Mouse (Mus musculus): ENCODE measurements around the gene Atp5g3. TPM values are rescaled to one million over a fixed set of nuclear protein-coding genes. Genes with fewer than 3 reads are reported as not detected.
"Not testable (repeated sequence)": the region's sequence is repeated elsewhere in the genome, so short reads cannot be mapped to it uniquely, and the experiment has no call there.

Atp5g3 gene
- polyA plus RNA-seq, 1 experiment from 2014 or later, result 858 TPM

DNA sequence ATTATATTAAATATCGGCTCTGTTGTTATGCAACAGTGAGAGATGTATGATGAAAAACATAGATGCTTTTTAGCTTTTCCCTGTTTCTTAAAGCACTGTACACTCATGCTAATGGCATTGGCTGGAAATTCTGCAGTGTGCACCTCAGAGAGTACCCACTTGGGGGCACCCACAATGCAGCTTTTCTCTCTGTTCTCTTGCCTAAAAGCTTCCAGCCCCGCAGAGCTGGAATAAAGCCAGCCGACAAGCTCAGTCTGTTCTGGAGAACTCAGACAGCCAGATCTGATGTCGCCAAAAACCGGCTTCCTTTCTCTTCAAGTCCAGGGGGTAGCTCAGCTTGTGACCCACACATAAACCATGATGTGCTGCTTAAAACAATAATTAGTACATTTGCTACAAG lies 14.0 kb upstream of the Atp5g3 start:
- no peaks in the 10 kb centered on the region for H3K36me3 ChIP-seq
- no peak overlapping the region for H3K4me3 ChIP-seq
- H3K27me3 ChIP-seq (ENCODE audit: insufficient read depth, poor library complexity, severe bottlenecking), result no peaks in the 10 kb centered on the region; the same call in 1 of the 2 replicates
- H3K4me1 ChIP-seq (replicated peaks), result no peaks in the 10 kb centered on the region
- WGBS, result 29% methylated on average over 5 of the region's 5 CpGs
- H3K9me3 ChIP-seq, result no peaks in the 10 kb centered on the region
- H3K27ac ChIP-seq, result no peak overlapping the region
- peak; percentile 58 for DNase-seq (ENCODE audit: low spot score)

DNA sequence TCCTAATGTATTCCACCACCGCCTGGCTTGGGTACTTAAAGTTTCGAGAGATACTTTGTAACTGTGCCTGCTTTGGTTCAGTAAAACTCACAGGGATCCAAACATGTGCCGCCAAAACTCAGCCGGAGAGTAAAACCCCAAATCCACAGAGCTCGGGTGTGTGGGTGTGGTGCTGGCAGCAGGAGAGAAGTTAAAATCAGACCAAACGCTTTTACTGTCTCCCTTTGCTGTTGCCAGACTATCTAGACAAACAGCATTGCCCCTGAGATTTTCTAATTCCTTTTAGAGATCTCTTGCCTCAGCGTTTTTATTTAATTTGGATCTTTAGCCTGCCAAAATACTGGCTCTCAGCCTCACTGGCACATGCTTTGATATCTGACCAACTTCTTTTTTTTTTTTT lies 8.5 kb upstream of the Atp5g3 start:
- no peak for DNase-seq (ENCODE audit: low spot score)
- H3K4me1 ChIP-seq (replicated peaks), result no peaks in the 10 kb centered on the region
- H3K36me3 ChIP-seq, result no peaks in the 10 kb centered on the region
- H3K27me3 ChIP-seq (ENCODE audit: insufficient read depth, poor library complexity, severe bottlenecking), result peaks cover 4% of the 10 kb centered on the region; the same call in 1 of the 2 replicates
- H3K27ac ChIP-seq, result no peak overlapping the region
- 84% methylated on average over 7 of the region's 7 CpGs for WGBS
- H3K9me3 ChIP-seq, result no peaks in the 10 kb centered on the region
- no peak overlapping the region for H3K4me3 ChIP-seq

DNA sequence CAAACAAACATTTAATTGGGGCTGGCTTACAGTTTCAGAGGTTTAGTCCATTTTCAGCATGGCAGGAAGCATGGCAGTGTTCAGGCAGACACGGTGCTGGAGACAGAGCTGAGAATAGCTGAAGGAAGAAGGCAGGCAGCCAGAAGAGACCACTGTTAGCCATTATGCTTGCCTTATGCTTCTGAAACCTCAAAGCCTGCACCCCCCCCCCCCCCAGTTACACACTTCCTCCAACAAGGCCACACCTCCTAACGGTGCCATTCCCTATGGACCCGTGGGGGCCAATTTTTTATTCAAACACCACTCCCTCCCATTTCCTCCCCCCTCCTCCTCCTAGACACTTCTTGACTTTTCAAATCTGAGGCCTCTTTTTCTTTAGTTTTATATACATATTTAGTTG lies 1.1 kb upstream of the Atp5g3 start:
- Histone ChIP-seq H3K4me1 (replicated peaks) (peaks cover 23% of the 10 kb centered on the region; the same call in 1 of the 2 replicates), H3K9me3 (no peaks in the 10 kb centered on the region), H3K36me3 (peaks cover 26% of the 10 kb centered on the region), H3K27me3 (ENCODE audit: insufficient read depth, poor library complexity, severe bottlenecking) (no peaks in the 10 kb centered on the region), H3K27ac (no peak overlapping the region), H3K4me3 (no peak overlapping the region)
- 89% methylated on average over 3 of the region's 3 CpGs for WGBS
- DNase-seq (ENCODE audit: low spot score), result no peak

DNA sequence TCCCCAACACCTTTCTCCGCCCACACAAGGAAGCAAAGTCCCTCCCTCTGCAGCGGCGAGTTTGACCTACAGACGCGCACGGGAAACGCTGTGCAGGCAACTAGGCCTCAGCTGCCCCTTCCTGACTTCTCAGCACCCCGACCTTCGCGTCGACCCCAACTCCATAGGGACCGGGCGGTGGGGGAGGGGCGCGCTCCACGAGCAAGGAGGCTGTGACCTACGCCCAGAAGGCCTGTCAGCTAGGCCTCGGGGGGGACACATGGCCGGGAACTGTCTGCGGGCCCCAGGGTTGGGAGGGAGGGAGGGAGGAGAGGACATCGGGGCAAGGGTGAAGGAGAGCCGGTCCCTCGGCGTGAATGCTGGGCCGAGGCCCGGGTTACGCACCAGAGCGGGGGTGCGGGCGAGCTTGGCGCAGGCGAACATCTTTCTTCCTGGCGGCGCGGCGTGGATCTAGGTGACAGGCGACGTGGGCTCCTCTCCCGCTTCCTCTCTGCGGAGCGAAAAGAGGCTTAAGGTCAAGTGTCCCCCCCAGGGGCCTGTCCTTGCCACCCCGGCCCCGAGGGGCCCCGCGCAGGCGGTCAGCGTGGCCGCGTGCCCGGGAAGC lies 453 bp downstream of the Atp5g3 start:
- Histone ChIP-seq H3K4me3 (peak overlapping the region; percentile 99), H3K4me1 (replicated peaks) (peaks cover 23% of the 10 kb centered on the region; the same call in 1 of the 2 replicates), H3K9me3 (no peaks in the 10 kb centered on the region), H3K36me3 (peaks cover 40% of the 10 kb centered on the region), H3K27ac (peak overlapping the region; percentile 99), H3K27me3 (ENCODE audit: insufficient read depth, poor library complexity, severe bottlenecking) (no peaks in the 10 kb centered on the region)
- peak; percentile 74 for DNase-seq (ENCODE audit: low spot score)
- under 1% methylated on average over 50 of the region's 50 CpGs for WGBS

DNA sequence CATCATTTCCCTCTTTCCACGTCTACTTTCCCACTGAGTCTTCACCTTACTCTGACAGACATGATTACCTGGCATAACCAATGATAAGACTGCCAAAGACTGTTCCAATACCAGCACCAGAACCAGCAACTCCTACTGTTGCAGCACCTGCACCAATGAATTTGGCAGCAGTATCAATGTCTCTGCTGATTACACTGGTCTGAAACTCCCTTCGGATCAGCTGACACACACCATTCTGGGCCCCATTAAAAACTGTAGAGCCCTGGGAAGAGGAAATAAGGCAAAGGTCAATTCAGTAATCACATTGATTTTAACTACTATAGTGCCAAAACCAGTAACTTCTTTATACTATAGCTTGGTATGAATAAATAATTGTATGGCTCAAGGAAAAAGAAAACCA lies 2.0 kb downstream of the Atp5g3 start:
- Histone ChIP-seq H3K4me3 (no peak overlapping the region), H3K27ac (no peak overlapping the region), H3K27me3 (ENCODE audit: insufficient read depth, poor library complexity, severe bottlenecking) (no peaks in the 10 kb centered on the region), H3K36me3 (peaks cover 53% of the 10 kb centered on the region), H3K9me3 (no peaks in the 10 kb centered on the region), H3K4me1 (replicated peaks) (peaks cover 23% of the 10 kb centered on the region; the same call in 1 of the 2 replicates)
- DNase-seq (ENCODE audit: low spot score), result no peak
- WGBS, result 95% methylated on average over 2 of the region's 2 CpGs

DNA sequence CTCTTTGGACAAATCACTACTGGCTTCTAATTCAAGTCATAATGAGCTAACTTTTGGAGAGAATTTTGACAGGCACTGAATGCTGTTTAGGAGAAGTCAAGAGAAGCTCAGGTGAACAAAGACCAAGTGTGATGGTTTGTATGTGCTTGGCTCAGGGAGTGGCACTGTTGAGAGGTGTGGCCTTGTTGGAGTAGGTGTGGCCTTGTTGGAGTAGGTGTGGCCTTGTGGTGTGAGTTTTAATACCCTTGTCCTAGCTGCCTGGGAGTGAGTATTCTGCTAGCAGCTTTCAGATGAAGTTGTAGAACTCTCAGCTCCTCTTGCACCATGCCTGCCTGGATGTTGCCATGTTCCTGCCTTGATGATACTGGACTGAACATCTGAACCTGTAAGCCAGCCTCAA lies 6.4 kb downstream of the Atp5g3 start:
- peaks cover 57% of the 10 kb centered on the region for H3K36me3 ChIP-seq
- H3K27ac ChIP-seq; H3K4me1 ChIP-seq (replicated peaks); DNase-seq (ENCODE audit: low spot score); H3K27me3 ChIP-seq (ENCODE audit: insufficient read depth, poor library complexity, severe bottlenecking); H3K9me3 ChIP-seq; H3K4me3 ChIP-seq: not testable (repeated sequence)

DNA sequence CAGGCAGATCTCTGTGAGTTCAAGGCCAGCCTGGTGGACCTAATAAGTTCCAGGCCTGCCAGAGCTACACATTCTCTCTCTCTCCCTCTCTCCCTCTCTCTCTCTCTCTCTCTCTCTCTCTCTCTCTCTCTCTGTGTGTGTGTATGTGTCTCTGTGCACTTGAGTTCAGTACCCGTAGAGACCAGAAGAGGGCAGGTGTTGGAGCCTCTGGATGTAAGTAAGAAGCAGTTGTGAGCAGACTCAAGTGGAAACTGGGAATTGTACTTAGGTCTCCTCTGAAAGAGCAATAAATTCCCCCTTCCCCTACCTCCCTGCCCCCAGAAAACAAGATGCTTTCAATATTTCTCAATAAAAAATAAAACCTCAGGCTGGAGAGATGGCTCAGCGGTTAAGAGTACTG lies 7.6 kb downstream of the Atp5g3 start:
- H3K36me3 ChIP-seq, result peaks cover 45% of the 10 kb centered on the region
- 98% methylated on average over 2 of the region's 2 CpGs for WGBS
- DNase-seq (ENCODE audit: low spot score), result no peak

DNA sequence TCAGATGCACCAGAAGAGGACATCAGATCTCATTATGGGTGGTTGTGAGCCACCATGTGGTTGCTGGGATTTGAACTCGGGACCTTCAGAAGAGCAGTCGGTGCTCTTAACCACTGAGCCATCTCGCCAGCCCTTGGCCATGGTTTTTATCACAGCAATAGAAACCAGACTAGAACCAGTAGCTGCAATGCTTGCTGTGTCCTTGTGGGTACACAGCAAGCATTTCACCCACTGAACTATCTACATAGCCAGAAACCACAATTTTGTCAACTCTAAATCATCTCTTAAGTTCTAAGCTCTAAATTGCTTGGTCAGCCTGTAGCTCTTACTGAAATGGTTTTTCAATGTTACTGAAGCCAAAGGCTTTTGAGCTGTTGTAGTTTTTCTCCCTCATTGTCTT lies 8.8 kb downstream of the Atp5g3 start:
- not testable (repeated sequence) for DNase-seq (ENCODE audit: low spot score); H3K4me1 ChIP-seq (replicated peaks); H3K27me3 ChIP-seq (ENCODE audit: insufficient read depth, poor library complexity, severe bottlenecking); H3K9me3 ChIP-seq; H3K27ac ChIP-seq; H3K4me3 ChIP-seq
- WGBS, result 97% methylated on average over 3 of the region's 3 CpGs
- peaks cover 33% of the 10 kb centered on the region for H3K36me3 ChIP-seq

More for the DNA sequence above, 7.6 kb downstream of the Atp5g3 start:
- 0 out of 2 replicates have a peak, but pooled peaks cover under 1% of the 10 kb centered on the region for H3K4me1 ChIP-seq (replicated peaks)
- H3K27me3 ChIP-seq (ENCODE audit: insufficient read depth, poor library complexity, severe bottlenecking), result no peaks in the 10 kb centered on the region
- H3K4me3 ChIP-seq, result no peak overlapping the region
- H3K27ac ChIP-seq, result no peak overlapping the region
- H3K9me3 ChIP-seq, result peaks cover 3% of the 10 kb centered on the region; the same call in 1 of the 2 replicates

DNA sequence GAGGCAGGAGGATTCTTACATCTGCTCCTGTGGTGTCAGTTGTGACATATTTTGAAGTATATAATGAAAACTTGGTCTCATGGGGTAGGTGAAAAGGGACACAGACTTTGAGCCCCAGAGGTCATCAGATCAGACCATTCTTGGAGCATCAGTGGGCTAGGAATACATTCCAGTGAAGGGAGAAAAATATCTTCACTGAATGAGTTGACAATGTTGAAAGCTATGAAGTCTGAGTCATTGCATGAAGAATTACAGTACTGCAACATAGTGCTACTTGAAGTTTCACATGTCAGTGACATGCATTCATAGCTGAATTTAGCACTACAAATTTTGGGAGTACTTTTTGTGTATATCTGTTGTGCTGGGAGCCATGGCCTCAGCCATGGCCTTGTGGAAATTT lies 10.0 kb downstream of the Atp5g3 start:
- Histone ChIP-seq H3K4me1 (replicated peaks) (no peaks in the 10 kb centered on the region), H3K36me3 (peaks cover 22% of the 10 kb centered on the region), H3K9me3 (peaks cover 3% of the 10 kb centered on the region; the same call in 1 of the 2 replicates), H3K27ac (no peak overlapping the region), H3K27me3 (ENCODE audit: insufficient read depth, poor library complexity, severe bottlenecking) (no peaks in the 10 kb centered on the region), H3K4me3 (no peak overlapping the region)
- DNase-seq (ENCODE audit: low spot score), result no peak

DNA sequence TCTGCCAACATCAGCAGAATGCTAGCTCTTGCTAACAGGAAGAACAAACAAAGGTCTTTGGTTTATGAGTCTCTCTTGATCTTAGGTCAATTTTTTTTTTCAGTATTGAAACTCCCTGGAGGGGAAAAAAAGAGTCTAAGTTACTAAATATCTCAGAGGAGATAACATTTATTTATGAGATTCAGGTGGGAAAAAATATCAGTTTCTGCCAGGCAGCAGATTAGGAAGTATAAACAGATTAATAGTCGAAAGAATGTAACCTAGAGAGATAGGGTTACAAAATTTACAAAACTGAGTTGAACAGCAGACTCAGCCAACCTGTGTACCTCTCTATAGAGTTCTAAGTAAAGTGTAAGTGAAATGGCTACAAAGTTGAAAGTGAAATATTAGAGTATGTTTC lies 10.8 kb downstream of the Atp5g3 start:
- Histone ChIP-seq H3K9me3 (peaks cover 3% of the 10 kb centered on the region; the same call in 1 of the 2 replicates), H3K27me3 (ENCODE audit: insufficient read depth, poor library complexity, severe bottlenecking) (no peaks in the 10 kb centered on the region), H3K4me3 (no peak overlapping the region), H3K4me1 (replicated peaks) (no peaks in the 10 kb centered on the region), H3K36me3 (peaks cover 16% of the 10 kb centered on the region), H3K27ac (no peak overlapping the region)
- DNase-seq (ENCODE audit: low spot score), result no peak
- 82% methylated on average over 1 of the region's 1 CpGs for WGBS

DNA sequence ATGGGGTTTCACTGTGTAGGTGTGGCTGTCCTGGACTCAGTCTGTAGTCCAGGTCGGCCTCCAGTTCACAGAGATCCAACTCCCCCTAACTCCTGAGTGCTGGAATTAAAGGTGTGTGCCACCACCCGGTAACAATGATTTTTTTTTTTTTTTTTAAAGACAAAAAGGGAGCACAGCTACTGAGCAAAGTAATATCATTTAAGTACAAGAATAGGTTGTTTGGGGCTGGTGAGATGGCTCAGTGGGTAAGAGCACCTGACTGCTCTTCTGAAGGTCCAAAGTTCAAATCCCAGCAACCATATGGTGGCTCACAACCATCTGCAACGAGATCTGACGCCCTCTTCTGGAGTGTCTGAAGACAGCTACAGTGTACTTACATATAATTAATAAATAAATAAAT lies 14.2 kb downstream of the Atp5g3 start:
- H3K27ac ChIP-seq; DNase-seq (ENCODE audit: low spot score); H3K4me1 ChIP-seq (replicated peaks); H3K4me3 ChIP-seq; H3K9me3 ChIP-seq; H3K27me3 ChIP-seq (ENCODE audit: insufficient read depth, poor library complexity, severe bottlenecking); H3K36me3 ChIP-seq: not testable (repeated sequence)
- 69% methylated on average over 4 of the region's 4 CpGs for WGBS

DNA sequence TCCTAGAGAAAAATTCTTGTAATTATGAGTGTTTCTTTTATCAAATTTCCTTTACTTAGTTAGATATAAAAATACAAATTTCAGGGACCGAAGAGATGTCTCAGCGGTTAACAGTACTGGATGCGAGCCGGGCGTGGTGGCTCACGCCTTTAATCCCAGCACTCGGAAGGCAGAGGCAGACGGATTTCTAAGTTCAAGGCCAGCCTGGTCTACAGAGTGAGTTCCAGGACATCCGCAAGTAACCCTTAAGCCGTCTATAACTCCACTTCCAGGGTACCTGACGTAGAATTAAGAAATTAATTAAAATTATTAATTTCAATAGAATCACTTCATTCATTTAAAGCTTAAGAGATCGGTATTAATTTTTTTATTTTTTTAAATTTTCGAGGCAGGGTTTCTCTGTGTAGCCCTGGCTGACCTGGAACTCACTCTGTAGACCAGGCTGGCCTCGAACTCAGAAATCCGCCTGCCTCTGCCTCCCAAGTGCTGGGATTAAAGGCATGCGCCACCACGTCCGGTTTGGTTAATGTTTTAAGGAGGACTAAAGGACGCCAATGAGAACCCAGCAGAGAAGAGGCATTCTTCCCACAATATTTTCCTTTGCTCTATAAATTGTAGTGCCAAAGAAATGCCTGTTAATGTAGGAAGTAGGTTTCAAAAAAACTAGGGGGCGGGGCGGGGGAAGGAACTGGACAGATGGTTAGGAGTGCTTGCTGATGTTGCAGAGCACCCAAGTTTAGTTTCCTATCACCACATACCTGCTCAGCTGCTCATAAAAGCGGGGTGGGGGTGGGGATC lies 17.5 kb downstream of the Atp5g3 start:
- H3K9me3 ChIP-seq, result no peaks in the 10 kb centered on the region
- H3K27ac ChIP-seq, result peak overlapping the region; percentile 96
- H3K27me3 ChIP-seq (ENCODE audit: insufficient read depth, poor library complexity, severe bottlenecking), result no peaks in the 10 kb centered on the region
- no peak for DNase-seq (ENCODE audit: low spot score)
- H3K36me3 ChIP-seq, result peaks cover 11% of the 10 kb centered on the region
- H3K4me3 ChIP-seq, result peak overlapping the region; percentile 83
- peaks cover 11% of the 10 kb centered on the region for H3K4me1 ChIP-seq (replicated peaks)
- WGBS, result 69% methylated on average over 22 of the region's 22 CpGs

DNA sequence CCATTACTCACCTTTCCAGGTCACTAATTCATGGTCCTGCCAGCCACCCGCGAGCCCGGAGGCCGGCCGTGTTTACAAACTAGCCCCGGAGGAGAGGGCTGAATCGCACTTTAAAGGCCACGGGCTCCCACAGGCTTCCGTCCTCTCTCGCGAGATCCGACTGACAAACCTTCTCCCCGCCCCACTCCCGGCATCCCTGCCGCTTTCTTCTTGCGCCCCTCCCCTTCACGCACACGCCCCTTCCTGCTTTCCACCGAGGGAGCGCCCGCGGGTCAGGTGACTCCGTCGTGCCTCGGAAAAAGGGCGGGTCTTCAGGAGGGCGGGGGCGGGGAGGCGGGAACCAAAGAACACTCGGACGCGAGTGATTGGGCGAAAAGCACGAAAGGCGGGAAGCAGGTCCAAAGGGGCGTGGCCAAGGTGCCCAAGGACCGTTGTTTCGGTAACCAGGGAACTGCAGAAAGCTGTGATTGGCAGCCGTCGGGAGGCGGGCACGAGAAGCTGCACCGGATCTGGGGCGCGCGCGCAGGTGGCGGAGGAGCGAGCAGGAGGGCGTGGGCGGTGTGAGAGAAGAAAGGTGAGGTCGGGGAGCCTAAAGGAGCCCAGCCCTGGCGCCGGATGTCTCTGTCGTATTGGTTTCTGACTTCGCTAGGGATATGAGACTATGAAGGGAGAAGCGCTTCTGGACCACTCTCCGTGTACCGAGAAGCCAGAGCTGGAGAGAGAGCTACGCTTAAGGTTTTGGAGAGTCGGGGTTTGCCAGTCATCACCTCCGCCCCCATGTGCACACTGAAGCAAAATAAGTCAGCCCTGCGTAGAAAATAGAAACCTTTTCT lies 18.4 kb downstream of the Atp5g3 start, which contains the start of gene Atf2:
Gene Atf2, minus strand, starts transcription at position 176 of the 833 bp plus-strand sequence.
- Histone ChIP-seq H3K4me1 (replicated peaks) (peaks cover 11% of the 10 kb centered on the region), H3K36me3 (peaks cover 15% of the 10 kb centered on the region), H3K9me3 (no peaks in the 10 kb centered on the region), H3K4me3 (peak within 1 kb of the TSS; percentile 83), H3K27me3 (ENCODE audit: insufficient read depth, poor library complexity, severe bottlenecking) (no peaks in the 10 kb centered on the region), H3K27ac (peak within 1 kb of the TSS; percentile 96)
- WGBS, result under 1% methylated on average over 63 of the region's 63 CpGs
- peak; percentile 100 for DNase-seq (ENCODE audit: low spot score)
